Mouse (Mus musculus): ENCODE results near the gene Slc12a3. TPM values are rescaled to one million over a fixed set of nuclear protein-coding genes. Genes with fewer than 3 reads are reported as not detected.

Slc12a3 gene
- polyA plus RNA-seq, 1 experiment from 2014 or later, result 0.19 TPM

DNA sequence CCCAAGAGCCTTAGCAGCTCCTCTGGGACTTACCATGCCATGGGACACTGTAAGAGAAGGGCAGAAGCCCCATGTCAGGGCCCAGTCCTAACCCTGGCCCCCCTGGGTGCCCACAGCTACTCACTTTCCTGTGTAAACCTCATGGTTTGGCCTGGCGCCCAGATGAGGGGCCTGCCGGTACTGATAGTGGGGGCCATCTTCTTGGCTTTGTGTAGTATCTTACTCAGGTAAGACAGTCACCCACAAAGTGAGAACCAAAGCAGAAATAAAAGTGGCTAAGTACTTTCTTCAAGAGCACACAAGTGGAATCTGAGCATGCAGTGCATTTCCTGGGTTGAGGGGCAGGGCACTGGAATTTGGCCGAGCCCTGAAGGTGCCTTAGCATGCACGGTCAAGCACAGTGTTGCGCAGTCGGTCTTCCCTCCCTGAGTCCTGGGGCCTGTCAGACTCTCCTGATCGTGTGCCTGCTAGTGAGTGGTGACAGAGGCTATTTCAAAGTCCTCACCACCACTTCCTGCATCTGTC, 21.9 kb upstream of the Slc12a3 start:
- H3K27me3 ChIP-seq, result no peaks in the 10 kb centered on the region
- ATAC-seq (ENCODE audit: low FRiP score), result no peak
- peaks cover 94% of the 10 kb centered on the region for H3K36me3 ChIP-seq
- no peaks in the 10 kb centered on the region for H3K4me1 ChIP-seq (replicated peaks)
- no peak overlapping the region for H3K4me3 ChIP-seq
- H3K9ac ChIP-seq, result no peak overlapping the region
- no peak overlapping the region for H3K4me2 ChIP-seq
- 92% methylated on average over 7 of the region's 7 CpGs for WGBS
- no peaks in the 10 kb centered on the region for H3K9me3 ChIP-seq
- no peak overlapping the region for H3K27ac ChIP-seq

DNA sequence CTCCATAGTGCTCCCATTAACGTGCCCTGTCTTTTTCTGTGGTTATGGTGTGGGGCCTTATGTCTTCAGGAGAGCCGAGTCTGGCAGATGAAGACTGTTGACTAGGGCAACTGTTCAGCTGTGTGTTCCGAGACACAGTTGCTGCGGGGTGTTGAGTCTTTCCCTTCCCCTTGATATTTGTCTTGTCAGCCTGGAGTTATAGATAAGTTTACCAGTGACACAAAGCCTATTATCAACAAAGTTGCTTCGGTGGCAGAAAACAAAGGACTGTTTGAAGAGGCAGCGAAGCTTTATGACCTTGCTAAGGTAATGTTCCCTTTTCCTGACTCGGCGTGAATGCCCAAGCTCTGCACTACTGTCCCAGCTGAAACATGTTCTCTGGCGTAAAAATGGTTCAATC, 21.3 kb upstream of the Slc12a3 start:
- Histone ChIP-seq H3K36me3 (peaks cover 94% of the 10 kb centered on the region), H3K27me3 (no peaks in the 10 kb centered on the region), H3K9me3 (no peaks in the 10 kb centered on the region), H3K4me2 (no peak overlapping the region), H3K27ac (no peak overlapping the region), H3K4me3 (no peak overlapping the region), H3K9ac (no peak overlapping the region), H3K4me1 (replicated peaks) (no peaks in the 10 kb centered on the region)
- ATAC-seq (ENCODE audit: low FRiP score), result no peak
- WGBS, result 90% methylated on average over 9 of the region's 9 CpGs

DNA sequence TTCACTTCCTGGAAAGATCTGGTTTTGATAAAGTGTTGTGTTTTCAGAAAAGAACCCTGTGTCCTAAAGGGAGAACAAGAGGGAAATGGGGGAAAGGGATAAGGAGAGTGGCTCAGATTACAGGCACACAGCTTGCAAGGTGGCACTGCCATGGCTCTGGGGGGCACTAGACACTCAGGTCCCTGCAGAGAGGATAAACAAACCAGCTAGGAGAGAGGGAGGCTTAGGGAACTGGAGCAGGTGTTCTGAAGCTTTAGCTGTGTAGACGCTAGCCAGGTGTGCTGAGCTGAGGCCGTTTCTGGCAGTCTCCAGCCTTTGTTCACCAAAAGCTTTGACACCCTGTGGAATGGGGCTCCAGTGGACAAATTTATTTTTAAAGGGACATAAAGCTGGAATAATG, 14.9 kb upstream of the Slc12a3 start:
- no peaks in the 10 kb centered on the region for H3K27me3 ChIP-seq
- H3K4me3 ChIP-seq, result no peak overlapping the region
- ATAC-seq (ENCODE audit: low FRiP score), result no peak
- H3K9ac ChIP-seq, result no peak overlapping the region
- H3K36me3 ChIP-seq, result peaks cover 81% of the 10 kb centered on the region
- H3K27ac ChIP-seq, result no peak overlapping the region
- H3K9me3 ChIP-seq, result no peaks in the 10 kb centered on the region
- WGBS, result 87% methylated on average over 2 of the region's 2 CpGs
- no peak overlapping the region for H3K4me2 ChIP-seq
- H3K4me1 ChIP-seq (replicated peaks), result no peaks in the 10 kb centered on the region

DNA sequence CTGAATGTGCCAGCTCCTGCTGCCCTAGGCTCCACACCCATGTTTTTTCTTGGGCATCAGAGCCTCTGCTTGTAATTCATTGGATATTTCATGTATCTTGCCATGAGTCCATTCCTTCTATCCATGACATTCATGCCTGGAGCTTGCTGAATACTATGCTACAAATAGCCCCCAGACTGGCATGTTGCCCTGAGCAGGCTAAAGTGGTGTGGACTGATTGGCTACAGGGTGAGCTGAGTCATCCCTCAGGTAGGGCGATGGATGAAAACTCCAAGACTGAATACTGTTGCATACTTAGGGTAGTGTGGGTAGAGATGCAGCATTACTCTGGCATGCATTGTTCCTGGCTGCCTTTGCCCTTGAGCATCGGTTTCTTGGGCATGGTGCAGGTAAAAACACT, 11.8 kb upstream of the Slc12a3 start:
- no peak overlapping the region for H3K4me2 ChIP-seq
- H3K36me3 ChIP-seq, result peaks cover 82% of the 10 kb centered on the region
- 96% methylated on average over 2 of the region's 2 CpGs for WGBS
- H3K27ac ChIP-seq, result no peak overlapping the region
- no peaks in the 10 kb centered on the region for H3K4me1 ChIP-seq (replicated peaks)
- H3K4me3 ChIP-seq, result no peak overlapping the region
- no peaks in the 10 kb centered on the region for H3K9me3 ChIP-seq
- H3K9ac ChIP-seq, result no peak overlapping the region
- no peaks in the 10 kb centered on the region for H3K27me3 ChIP-seq
- ATAC-seq (ENCODE audit: low FRiP score), result no peak

DNA sequence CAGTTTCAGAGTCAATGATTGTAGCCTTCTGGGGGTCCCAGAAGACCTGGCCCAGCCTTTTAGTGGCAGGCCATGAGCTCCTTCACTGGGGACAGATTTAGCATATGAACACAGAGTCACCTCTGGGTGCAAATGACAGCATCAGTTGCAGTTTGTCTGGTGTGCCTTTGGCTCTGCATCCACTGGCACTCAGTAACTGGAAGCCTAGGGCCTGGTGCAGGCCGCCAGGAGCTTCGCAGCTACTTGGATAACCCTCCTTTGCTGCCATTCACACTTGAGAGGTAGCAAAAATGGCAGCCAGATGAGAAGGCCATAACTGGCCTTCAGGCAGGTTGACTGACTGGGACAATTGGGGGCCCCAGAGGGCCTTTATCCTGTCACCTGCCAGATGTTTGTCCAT, 11.3 kb upstream of the Slc12a3 start:
- Histone ChIP-seq H3K4me2 (no peak overlapping the region), H3K27ac (no peak overlapping the region), H3K9me3 (no peaks in the 10 kb centered on the region), H3K9ac (no peak overlapping the region), H3K4me1 (replicated peaks) (no peaks in the 10 kb centered on the region), H3K27me3 (no peaks in the 10 kb centered on the region), H3K4me3 (no peak overlapping the region), H3K36me3 (peaks cover 79% of the 10 kb centered on the region)
- 98% methylated on average over 2 of the region's 2 CpGs for WGBS
- ATAC-seq (ENCODE audit: low FRiP score), result no peak

DNA sequence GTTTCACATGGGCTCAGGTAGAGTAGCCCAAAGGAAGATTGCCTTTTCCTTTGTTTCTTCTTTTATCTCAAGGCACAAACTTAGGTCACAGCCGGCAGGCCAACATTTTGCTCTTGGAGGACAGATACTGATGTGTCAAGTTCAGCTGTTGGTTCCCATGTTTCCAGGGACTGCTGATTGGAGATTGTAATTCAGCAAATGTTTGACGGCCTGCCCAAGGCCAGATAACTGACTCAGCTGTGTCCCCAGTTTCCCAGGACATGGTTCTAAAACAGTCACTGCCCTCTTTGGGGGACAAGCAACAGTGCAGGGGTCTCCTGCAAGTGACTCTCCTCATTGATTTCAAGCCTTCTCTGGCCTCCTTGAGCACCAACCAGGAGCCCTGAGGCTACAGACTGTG, 9.0 kb upstream of the Slc12a3 start:
- no peak overlapping the region for H3K4me3 ChIP-seq
- H3K4me1 ChIP-seq (replicated peaks), result no peaks in the 10 kb centered on the region
- no peak overlapping the region for H3K27ac ChIP-seq
- no peak for ATAC-seq (ENCODE audit: low FRiP score)
- no peaks in the 10 kb centered on the region for H3K9me3 ChIP-seq
- no peak overlapping the region for H3K4me2 ChIP-seq
- H3K36me3 ChIP-seq, result peaks cover 71% of the 10 kb centered on the region
- H3K9ac ChIP-seq, result no peak overlapping the region
- H3K27me3 ChIP-seq, result no peaks in the 10 kb centered on the region
- WGBS, result 86% methylated on average over 2 of the region's 2 CpGs

DNA sequence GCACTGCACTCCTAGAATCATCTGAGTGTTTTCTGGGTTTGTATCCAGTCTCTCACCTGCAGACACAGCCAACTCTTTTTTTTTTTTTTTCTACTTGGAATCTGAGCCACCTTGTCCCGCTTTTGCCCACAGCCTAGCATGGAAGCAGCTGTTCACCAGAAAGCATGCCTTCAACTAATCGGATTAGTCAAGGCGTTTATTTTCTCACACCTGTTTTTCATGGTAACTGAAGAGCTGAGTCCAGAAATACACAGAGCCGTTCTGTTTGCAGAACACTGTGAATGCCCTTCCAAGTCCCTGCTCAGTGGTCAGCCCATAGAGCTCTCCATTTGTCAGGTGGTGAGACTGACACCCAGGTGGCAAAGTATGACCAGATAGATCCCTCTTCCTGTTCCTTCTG, 6.9 kb upstream of the Slc12a3 start:
- Histone ChIP-seq H3K36me3 (peaks cover 54% of the 10 kb centered on the region), H3K4me3 (no peak overlapping the region), H3K27me3 (no peaks in the 10 kb centered on the region), H3K4me1 (replicated peaks) (no peaks in the 10 kb centered on the region), H3K9me3 (no peaks in the 10 kb centered on the region), H3K4me2 (no peak overlapping the region), H3K27ac (no peak overlapping the region), H3K9ac (no peak overlapping the region)
- 80% methylated on average over 4 of the region's 4 CpGs for WGBS
- no peak for ATAC-seq (ENCODE audit: low FRiP score)

DNA sequence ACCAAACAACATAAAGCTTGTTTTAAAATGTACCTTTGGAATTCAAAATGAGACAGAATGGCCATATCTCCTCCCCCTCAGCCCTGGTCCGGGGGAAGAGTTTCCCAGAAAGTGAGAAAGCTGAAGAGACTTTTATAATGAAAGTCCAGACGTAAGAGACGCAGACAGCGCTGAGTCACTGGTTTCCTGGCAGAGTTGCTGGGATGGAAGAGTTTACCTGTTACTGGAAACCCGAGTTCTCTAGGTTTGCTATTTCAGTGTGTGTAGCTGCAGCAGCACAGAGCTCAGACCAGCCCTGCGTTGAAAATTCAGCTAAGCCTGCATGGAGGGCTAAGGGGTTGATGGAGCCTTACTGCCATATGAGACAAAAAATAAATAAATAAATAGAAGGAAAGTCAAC, 6.0 kb upstream of the Slc12a3 start:
- ATAC-seq (ENCODE audit: low FRiP score), result no peak
- Histone ChIP-seq H3K27ac (no peak overlapping the region), H3K4me2 (no peak overlapping the region), H3K9me3 (no peaks in the 10 kb centered on the region), H3K36me3 (peaks cover 44% of the 10 kb centered on the region), H3K4me3 (no peak overlapping the region), H3K4me1 (replicated peaks) (no peaks in the 10 kb centered on the region), H3K9ac (no peak overlapping the region), H3K27me3 (no peaks in the 10 kb centered on the region)
- 90% methylated on average over 6 of the region's 6 CpGs for WGBS

DNA sequence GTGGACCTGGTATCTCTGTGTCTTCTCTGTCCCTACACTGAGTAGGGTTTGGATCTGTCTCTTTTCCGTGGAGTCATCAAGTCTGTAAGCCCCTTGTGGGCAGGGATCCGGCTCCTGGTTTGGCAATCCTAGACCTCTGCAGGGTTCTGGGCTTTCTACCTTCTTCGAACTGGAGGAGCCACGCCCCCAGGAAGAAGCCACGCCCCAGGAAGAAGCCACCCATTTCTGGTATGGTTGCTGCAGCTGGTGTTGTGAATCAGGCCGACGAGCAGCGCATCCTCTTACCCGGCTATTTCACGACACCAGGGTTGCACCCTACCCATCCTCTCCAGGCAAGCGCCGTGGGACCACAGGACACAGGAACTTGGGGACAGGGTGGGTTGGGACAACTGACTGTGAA, 4.9 kb upstream of the Slc12a3 start:
- WGBS, result 70% methylated on average over 12 of the region's 12 CpGs

DNA sequence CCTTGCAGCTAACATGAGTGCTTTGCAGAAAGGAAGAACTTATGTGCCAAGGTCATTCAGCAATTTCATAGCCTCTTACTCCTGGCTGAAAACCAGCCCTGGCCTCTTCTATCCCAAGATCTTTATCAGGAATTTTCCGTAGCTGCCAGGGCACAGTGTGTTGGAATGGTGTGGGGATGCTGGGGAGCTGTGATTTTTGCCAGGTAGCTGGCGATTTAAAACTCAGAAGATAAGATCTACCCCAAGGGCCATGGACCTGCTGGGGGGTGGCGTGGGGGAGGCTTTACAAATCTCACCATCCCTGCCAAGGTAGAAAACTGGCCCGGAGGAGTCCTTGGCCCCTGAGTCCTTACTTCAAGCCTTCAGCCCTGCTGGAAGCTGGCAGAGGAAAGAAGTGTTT, 3.0 kb upstream of the Slc12a3 start:
- Histone ChIP-seq H3K27ac (no peak overlapping the region), H3K27me3 (no peaks in the 10 kb centered on the region), H3K9ac (no peak overlapping the region), H3K36me3 (peaks cover 15% of the 10 kb centered on the region), H3K9me3 (no peaks in the 10 kb centered on the region), H3K4me2 (no peak overlapping the region), H3K4me1 (replicated peaks) (no peaks in the 10 kb centered on the region; the same call in 1 of the 2 replicates), H3K4me3 (no peak overlapping the region)
- ATAC-seq (ENCODE audit: low FRiP score), result no peak
- 84% methylated on average over 4 of the region's 4 CpGs for WGBS

More for the DNA sequence above, 4.9 kb upstream of the Slc12a3 start:
- Histone ChIP-seq H3K4me2 (no peak overlapping the region), H3K9me3 (no peaks in the 10 kb centered on the region), H3K36me3 (peaks cover 34% of the 10 kb centered on the region), H3K27ac (no peak overlapping the region), H3K4me3 (no peak overlapping the region), H3K9ac (no peak overlapping the region), H3K4me1 (replicated peaks) (no peaks in the 10 kb centered on the region; the same call in 1 of the 2 replicates), H3K27me3 (no peaks in the 10 kb centered on the region)
- ATAC-seq (ENCODE audit: low FRiP score), result no peak

DNA sequence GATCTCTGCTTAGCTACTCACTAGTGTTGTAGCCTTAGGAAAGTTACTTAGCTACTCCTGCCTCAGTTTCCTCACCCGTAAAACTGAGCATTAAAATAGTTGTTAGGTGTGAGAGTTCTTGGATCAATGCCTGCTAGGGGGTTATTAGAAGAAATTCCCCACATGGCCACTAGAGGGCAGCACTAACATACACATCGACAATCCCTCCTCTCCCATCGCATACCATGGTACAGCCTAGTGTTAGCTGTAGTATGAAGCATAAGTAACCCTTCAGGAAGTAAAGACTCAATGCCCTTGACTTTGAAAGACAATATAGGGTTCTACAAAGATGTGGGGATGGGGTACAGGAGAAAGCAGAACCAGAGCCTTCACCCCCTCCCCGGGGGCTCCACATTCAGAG, 1.7 kb downstream of the Slc12a3 start:
- no peak overlapping the region for H3K4me2 ChIP-seq
- H3K9me3 ChIP-seq, result no peaks in the 10 kb centered on the region
- H3K4me1 ChIP-seq (replicated peaks), result no peaks in the 10 kb centered on the region; the same call in 1 of the 2 replicates
- 0 out of 2 replicates have a peak, but pooled peaks cover 4% of the 10 kb centered on the region for H3K27me3 ChIP-seq
- H3K36me3 ChIP-seq, result no peaks in the 10 kb centered on the region
- H3K9ac ChIP-seq, result no peak overlapping the region
- peak; percentile 66 for ATAC-seq (ENCODE audit: low FRiP score)
- WGBS, result 35% methylated on average over 4 of the region's 4 CpGs
- no peak overlapping the region for H3K4me3 ChIP-seq
- no peak overlapping the region for H3K27ac ChIP-seq

DNA sequence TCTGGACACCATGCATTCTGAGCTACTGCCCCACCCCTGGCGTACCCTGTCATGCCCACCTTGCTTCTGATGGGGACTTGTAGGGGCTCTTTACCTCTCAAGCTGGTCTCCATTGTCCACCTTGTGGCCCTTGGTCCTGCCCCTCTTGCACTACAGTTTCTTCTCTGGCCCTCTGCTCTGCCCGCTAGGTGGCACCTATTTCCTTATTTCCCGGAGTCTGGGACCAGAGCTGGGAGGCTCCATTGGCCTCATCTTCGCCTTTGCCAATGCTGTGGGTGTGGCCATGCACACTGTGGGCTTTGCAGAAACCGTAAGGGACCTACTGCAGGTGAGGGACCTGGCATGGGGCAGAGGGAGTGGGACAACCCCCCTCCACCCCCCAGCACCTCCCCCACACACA, 4.3 kb downstream of the Slc12a3 start:
- no peak for ATAC-seq (ENCODE audit: low FRiP score)

DNA sequence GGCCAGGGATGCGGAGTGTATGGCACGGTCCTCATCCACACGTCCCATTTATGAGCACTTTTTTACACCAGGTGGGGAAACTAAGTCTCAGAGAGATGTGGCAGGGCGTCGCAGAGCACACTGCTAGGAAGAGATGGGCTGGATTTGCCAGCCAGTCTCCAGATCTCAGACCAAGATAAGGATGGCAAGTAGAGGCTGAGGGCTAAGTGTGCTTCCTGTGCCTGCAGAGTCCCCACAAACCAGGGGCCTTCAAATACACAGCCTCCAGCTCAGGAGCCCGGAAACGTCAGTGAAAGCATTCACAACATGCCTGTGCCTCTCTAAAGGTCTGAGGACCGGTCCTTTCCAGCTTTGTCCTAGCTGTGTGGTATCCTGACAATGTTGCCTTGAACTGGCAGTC, 8.6 kb downstream of the Slc12a3 start:
- ATAC-seq (ENCODE audit: low FRiP score), result no peak
- H3K4me3 ChIP-seq, result no peak overlapping the region
- H3K36me3 ChIP-seq, result no peaks in the 10 kb centered on the region
- H3K4me1 ChIP-seq (replicated peaks), result no peaks in the 10 kb centered on the region
- H3K4me2 ChIP-seq, result no peak overlapping the region
- no peaks in the 10 kb centered on the region for H3K27me3 ChIP-seq
- no peak overlapping the region for H3K9ac ChIP-seq
- WGBS, result 84% methylated on average over 8 of the region's 8 CpGs
- no peak overlapping the region for H3K27ac ChIP-seq
- no peaks in the 10 kb centered on the region for H3K9me3 ChIP-seq

More for the DNA sequence above, 4.3 kb downstream of the Slc12a3 start:
- Histone ChIP-seq H3K4me3 (no peak overlapping the region), H3K9me3 (no peaks in the 10 kb centered on the region), H3K27ac (no peak overlapping the region), H3K27me3 (0 out of 2 replicates have a peak, but pooled peaks cover 4% of the 10 kb centered on the region), H3K36me3 (no peaks in the 10 kb centered on the region), H3K4me1 (replicated peaks) (no peaks in the 10 kb centered on the region; the same call in 1 of the 2 replicates), H3K9ac (no peak overlapping the region), H3K4me2 (no peak overlapping the region)
- 54% methylated on average over 5 of the region's 5 CpGs for WGBS

Measured in hindbrain, embryonic 13.5 days (tissue).